Mouse (Mus musculus) lung, embryonic 16.5 days (tissue): ENCODE data around the gene Rinl. TPM values are rescaled to one million over a fixed set of nuclear protein-coding genes. Genes with fewer than 3 reads are reported as not detected.

ENCODE experiments used
- ATAC-seq: fragments of 200-750 bp; cut with Nextera tagmentation; 2 replicates; pipeline ENCODE4 v1.8.0; 2017; ENCODE audit warnings: low read depth, mild to moderate bottlenecking, moderate library complexity
- H3K27ac ChIP-seq: fragments of 300-500 bp; sonication (generic); 2 replicates; pipeline ENCODE4 v1.5.1; 2014; ENCODE audit warnings: mild to moderate bottlenecking, control low read depth, low read length
- H3K27me3 ChIP-seq: fragments of 300-500 bp; sonication (generic); 2 replicates; pipeline ENCODE4 v1.6.1; 2014; ENCODE audit warnings: low read depth, low read length, mixed read lengths; ENCODE audit not compliant: control insufficient read depth, insufficient read depth
- H3K36me3 ChIP-seq: fragments of 300-500 bp; sonication (generic); 2 replicates; pipeline ENCODE4 v1.6.1; 2014; ENCODE audit warnings: low read length; ENCODE audit not compliant: control insufficient read depth, insufficient read depth
- H3K4me1 ChIP-seq: fragments of 300-500 bp; sonication (generic); replicated peaks from 2 replicates; pipeline ENCODE4 v1.6.1; 2014; ENCODE audit warnings: low read length, mixed read lengths; ENCODE audit not compliant: control insufficient read depth, insufficient read depth
- H3K4me2 ChIP-seq: fragments of 300-500 bp; sonication (generic); 2 replicates; pipeline ENCODE4 v1.6.1; 2014; ENCODE audit warnings: low read depth, low read length, control low read depth
- H3K4me3 ChIP-seq: fragments of 300-500 bp; sonication (generic); 2 replicates; pipeline ENCODE4 v1.5.1; 2014; ENCODE audit warnings: mild to moderate bottlenecking, low read length, control low read depth
- H3K9ac ChIP-seq: fragments of 300-500 bp; sonication (generic); 2 replicates; pipeline ENCODE4 v1.6.1; 2014; ENCODE audit warnings: low read length, control low read depth
- H3K9me3 ChIP-seq: fragments of 300-500 bp; sonication (generic); 2 replicates; pipeline ENCODE4 v1.6.1; 2016; ENCODE audit warnings: low read length; ENCODE audit not compliant: control insufficient read depth
- WGBS: fragments of 180-500 bp; shearing (Covaris S2); extraction: QIAGEN DNeasy Blood & Tissue Kit; methylation state at CpG from one replicate; pipeline ENCODE4 v1.1.7; 2014; 5-methylcytosine and 5-hydroxymethylcytosine counted together
- polyA plus RNA-seq: library from polyadenylated mRNA; unstranded; fragments of >200 nt; fragmentation: Nextera tagmentation; extraction: Ambion mirVana; gene quantifications from 2 replicates; pipeline ENCODE4 v1.2.1, GENCODE M21; 2015

The Rinl gene
- polyA plus RNA-seq, 1 experiment from 2014 or later = 9.2 TPM

DNA sequence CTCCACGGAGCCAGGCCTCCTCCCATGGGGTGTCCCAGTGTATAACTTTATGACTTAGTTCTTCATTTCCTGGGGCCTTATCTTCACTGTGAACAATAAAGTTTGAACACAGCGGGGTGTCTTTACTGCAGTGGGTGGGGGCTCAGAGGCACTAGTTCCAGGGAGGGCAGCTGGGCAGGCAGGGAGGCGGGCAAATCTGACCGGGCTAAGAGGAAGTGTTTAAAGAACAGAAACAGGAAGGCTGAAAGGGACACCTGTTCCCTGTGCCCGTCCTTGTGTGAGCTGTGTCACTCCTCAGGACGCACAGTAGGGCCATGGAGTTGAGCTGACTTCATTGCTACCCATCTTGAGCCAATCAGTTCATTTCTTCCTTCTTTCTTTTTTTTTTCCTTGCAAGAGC lies 43.4 kb downstream of the Rinl start:
- Histone ChIP-seq H3K27me3 (no peaks in the 10 kb centered on the region), H3K4me3 (no peak overlapping the region), H3K9me3 (0 out of 2 replicates have a peak, but pooled peaks cover 2% of the 10 kb centered on the region), H3K36me3 (peaks cover 12% of the 10 kb centered on the region), H3K27ac (no peak overlapping the region), H3K9ac (no peak overlapping the region), H3K4me1 (no peaks in the 10 kb centered on the region), H3K4me2 (no peak overlapping the region)
- 47% methylated on average over 6 of the region's 6 CpGs for WGBS
- ATAC-seq = no peak

DNA sequence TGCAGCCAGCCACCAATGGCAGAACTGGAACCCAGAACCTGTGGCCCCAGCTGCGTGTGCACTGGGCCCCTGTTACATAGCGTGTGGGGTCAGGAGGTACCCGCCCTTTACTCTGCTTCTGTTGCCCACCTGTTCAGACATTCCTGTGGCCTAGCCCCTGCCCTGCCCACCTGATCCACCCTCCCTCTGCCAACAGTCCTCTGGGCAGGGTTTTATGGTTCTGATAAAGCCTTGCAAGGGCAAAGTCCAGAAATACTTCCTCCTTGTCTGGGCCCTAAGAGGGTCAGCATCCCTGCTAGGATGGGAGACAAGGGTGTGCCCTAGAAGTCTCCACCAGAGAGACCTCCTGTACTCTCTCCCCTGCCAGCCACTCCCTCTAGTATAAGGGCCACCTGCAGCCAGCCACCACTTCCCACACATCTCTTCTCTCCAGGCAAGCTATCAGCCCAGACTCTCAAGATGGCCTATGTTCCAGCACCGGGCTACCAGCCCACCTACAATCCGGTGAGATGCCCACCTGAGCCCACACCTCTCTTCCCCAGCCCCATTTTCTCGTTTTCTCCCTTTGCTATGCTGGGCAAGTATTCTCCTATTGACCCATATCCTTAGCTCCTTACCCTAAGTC lies 45.1 kb downstream of the Rinl start, which contains the start of gene Lgals4:
Lgals4 (plus strand) TSS at position 132 of the 625 bp plus-strand sequence.
- Histone ChIP-seq H3K9ac (no peak within 1 kb of the TSS), H3K27ac (no peak within 1 kb of the TSS), H3K4me2 (no peak within 1 kb of the TSS), H3K9me3 (0 out of 2 replicates have a peak, but pooled peaks cover 2% of the 10 kb centered on the region), H3K27me3 (no peaks in the 10 kb centered on the region), H3K4me3 (no peak within 1 kb of the TSS), H3K4me1 (no peaks in the 10 kb centered on the region), H3K36me3 (peaks cover 12% of the 10 kb centered on the region)
- ATAC-seq = no peak
- WGBS = 77% methylated on average over 6 of the region's 6 CpGs

DNA sequence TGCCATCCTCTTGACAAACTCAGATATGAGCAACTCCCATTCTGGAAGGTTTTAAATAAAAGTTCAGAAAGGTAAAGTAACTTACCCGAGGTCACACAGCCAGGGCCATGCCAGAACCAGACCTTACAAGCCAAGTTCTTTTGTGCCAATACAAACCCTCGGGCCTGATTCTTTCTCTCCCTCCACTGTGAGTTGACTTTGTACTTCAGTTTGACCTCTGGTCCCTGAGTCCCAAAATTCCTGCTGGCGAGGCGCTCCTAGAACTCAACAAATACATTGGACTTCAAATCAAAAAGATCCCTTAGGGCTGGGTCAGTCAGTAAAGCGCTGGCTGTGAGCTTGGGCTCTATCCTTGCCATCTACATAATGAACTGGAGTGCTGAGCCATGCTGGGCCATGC lies 48.2 kb downstream of the Rinl start:
- H3K9ac ChIP-seq = no peak overlapping the region
- no peaks in the 10 kb centered on the region for H3K4me1 ChIP-seq
- H3K27me3 ChIP-seq = no peaks in the 10 kb centered on the region
- no peak overlapping the region for H3K4me3 ChIP-seq
- H3K27ac ChIP-seq = no peak overlapping the region
- 0 out of 2 replicates have a peak, but pooled peaks cover under 1% of the 10 kb centered on the region for H3K36me3 ChIP-seq
- no peak for ATAC-seq
- no peaks in the 10 kb centered on the region for H3K9me3 ChIP-seq
- WGBS = 72% methylated on average over 5 of the region's 5 CpGs
- H3K4me2 ChIP-seq = no peak overlapping the region

DNA sequence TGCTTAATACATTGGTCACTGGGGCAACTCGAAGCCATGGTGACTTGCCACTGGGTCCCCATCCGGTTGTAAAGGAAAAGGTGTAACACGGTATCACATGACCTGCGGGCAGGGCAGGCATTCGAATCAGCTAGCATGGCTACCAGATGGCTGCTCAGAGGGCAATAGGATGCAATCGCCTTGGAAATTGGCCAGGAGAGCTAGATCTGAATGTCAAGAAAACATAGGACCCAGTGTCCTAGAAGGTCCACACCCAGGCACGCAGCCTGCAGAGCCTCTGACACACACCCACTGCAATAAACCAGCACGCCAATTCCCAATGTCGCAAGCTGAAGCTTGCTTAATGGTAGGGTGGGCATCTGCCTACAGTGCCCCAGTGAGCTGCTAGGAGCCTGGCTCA lies 49.6 kb downstream of the Rinl start:
- 71% methylated on average over 9 of the region's 9 CpGs for WGBS
- ATAC-seq = no peak
- H3K9me3 ChIP-seq = no peaks in the 10 kb centered on the region

DNA sequence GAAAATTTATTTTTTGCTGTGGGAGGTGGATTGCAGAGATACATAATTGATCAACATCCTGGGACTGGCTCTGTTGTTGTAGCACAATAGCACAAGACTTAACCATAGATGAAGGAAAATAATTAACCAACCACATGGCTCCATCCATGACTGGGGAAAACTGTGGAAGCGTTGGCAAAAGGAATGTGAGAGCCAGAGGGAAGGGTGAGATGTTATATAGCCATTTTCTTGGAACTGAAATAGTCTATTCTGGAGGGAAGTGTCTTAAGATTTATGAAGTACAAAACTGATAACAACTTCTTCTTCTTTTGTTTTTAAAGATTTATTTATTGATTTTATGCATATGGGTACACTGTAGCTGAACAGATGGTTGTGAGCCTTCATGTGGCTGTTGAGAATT lies 58.5 kb downstream of the Rinl start:
- H3K36me3 ChIP-seq = no peaks in the 10 kb centered on the region
- no peak overlapping the region for H3K4me2 ChIP-seq
- H3K4me1 ChIP-seq = no peaks in the 10 kb centered on the region
- H3K9ac ChIP-seq = no peak overlapping the region
- peaks cover 3% of the 10 kb centered on the region for H3K9me3 ChIP-seq
- no peaks in the 10 kb centered on the region for H3K27me3 ChIP-seq
- H3K4me3 ChIP-seq = no peak overlapping the region
- 42% methylated on average over 1 of the region's 1 CpGs for WGBS
- peak; percentile 75 for ATAC-seq
- no peak overlapping the region for H3K27ac ChIP-seq

More for the DNA sequence above, 49.6 kb downstream of the Rinl start:
- no peaks in the 10 kb centered on the region for H3K27me3 ChIP-seq
- H3K9ac ChIP-seq = no peak overlapping the region
- H3K36me3 ChIP-seq = no peaks in the 10 kb centered on the region
- H3K4me3 ChIP-seq = no peak overlapping the region
- H3K27ac ChIP-seq = no peak overlapping the region
- H3K4me1 ChIP-seq = no peaks in the 10 kb centered on the region
- H3K4me2 ChIP-seq = no peak overlapping the region

Other genes with a start within 250 kb of the Rinl start
- not detected in 2 replicates for gene Sycn, start 248.1 kb upstream of the Rinl start, polyA plus RNA-seq
- gene Nccrp1, start 241.7 kb upstream of the Rinl start, polyA plus RNA-seq = not detected in 2 replicates
- 11.9 and 15.1 TPM in 2 replicates for gene Samd4b, start 190.8 kb upstream of the Rinl start, polyA plus RNA-seq
- gene Pak4, start 190.8 kb upstream of the Rinl start, polyA plus RNA-seq = 58.2 and 60.5 TPM in 2 replicates
- gene Acp7, start 157.6 kb upstream of the Rinl start, polyA plus RNA-seq = not detected in 2 replicates
- 5.2 and 6.9 TPM in 2 replicates for gene Fbxo27, start 96.1 kb upstream of the Rinl start, polyA plus RNA-seq
- 13.9 and 15.8 TPM in 2 replicates for gene Fbxo17, start 72.2 kb upstream of the Rinl start, polyA plus RNA-seq
- 120 TPM in 2 replicates for gene Mrps12, start 47.1 kb upstream of the Rinl start, polyA plus RNA-seq
- gene Sars2, start 47.0 kb upstream of the Rinl start, polyA plus RNA-seq = 24.1 and 25.8 TPM in 2 replicates
- gene Ccer2, start 32.8 kb upstream of the Rinl start, polyA plus RNA-seq = not detected in 2 replicates
- 69.0 and 69.5 TPM in 2 replicates for gene Sirt2, start 22.2 kb upstream of the Rinl start, polyA plus RNA-seq
- 35.3 and 37.3 TPM in 2 replicates for gene Nfkbib, start 21.5 kb upstream of the Rinl start, polyA plus RNA-seq
- 200 and 226 TPM in 2 replicates for gene Hnrnpl, start 19.6 kb downstream of the Rinl start, polyA plus RNA-seq
- 184 and 189 TPM in 2 replicates for gene Ech1, start 36.2 kb downstream of the Rinl start, polyA plus RNA-seq
- 12.5 and 14.2 TPM in 2 replicates for gene Lgals4, start 44.9 kb downstream of the Rinl start, polyA plus RNA-seq
- gene Lgals7, start 74.9 kb downstream of the Rinl start, polyA plus RNA-seq = 1.0 and 2.8 TPM in 2 replicates
- gene Capn12, start 92.5 kb downstream of the Rinl start, polyA plus RNA-seq = 0.43 and 0.49 TPM in 2 replicates
- gene Actn4, start 173.4 kb downstream of the Rinl start, polyA plus RNA-seq = 313 and 319 TPM in 2 replicates
- gene Eif3k, start 192.9 kb downstream of the Rinl start, polyA plus RNA-seq = 366 and 367 TPM in 2 replicates
- gene Map4k1, start 193.1 kb downstream of the Rinl start, polyA plus RNA-seq = 8.9 and 10.7 TPM in 2 replicates